Mouse (Mus musculus): ENCODE measurements at regions not wholly inside any gene's neighbourhood (a gene's known extent, or its start where the extent isn't known, plus 50 kb on each side); places are given as distances from the start of the nearest gene placed in this dataset.

DNA sequence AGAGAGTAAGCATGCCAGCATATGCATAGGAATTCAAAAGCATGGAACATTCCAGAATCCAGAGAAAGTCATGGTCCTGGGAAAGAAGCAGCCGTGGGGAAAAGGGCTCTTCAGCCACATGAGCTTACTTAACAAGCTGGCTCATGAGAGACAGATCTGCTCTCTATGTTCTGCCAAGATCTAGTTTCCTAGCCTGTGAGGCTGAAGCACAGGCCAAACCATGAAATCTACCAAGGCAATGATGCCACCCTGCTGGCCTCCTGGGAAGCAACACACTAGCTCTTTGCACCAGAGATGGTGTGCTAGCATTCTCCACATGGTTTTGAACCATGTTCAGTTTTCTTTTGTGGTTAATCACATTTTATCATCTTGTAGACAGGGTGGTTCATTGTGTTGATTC, 75.5 kb upstream of the N6amt1 start:
- WGBS (ENCODE audit: insufficient replicate concordance): 71% methylated on average over 1 of the region's 1 CpGs
- DNase-seq (ENCODE audit: low read depth in 3 of 3, low spot score in 3 of 3) (no peak), ATAC-seq (ENCODE audit: insufficient read depth) (no peak)
- Histone ChIP-seq H3K4me3 (ENCODE audit: insufficient read depth in 1 of 2, low read depth in 2 of 2, low read length in 2 of 2) (no peak overlapping the region), H3K9ac (replicated peaks) (no peak overlapping the region), H3K36me3 (replicated peaks; ENCODE audit: control insufficient read depth, insufficient read depth, low read depth) (no peaks in the 10 kb centered on the region), H3K9me3 (ENCODE audit: control insufficient read depth, low read length) (no peaks in the 10 kb centered on the region), H3K4me2 (ENCODE audit: low read depth) (no peak overlapping the region), H3K27me3 (ENCODE audit: control insufficient read depth, insufficient read depth, low read length) (no peaks in the 10 kb centered on the region), H3K27ac (no peak overlapping the region), H3K4me1 (replicated peaks; ENCODE audit: control insufficient read depth in 2 of 2, insufficient read depth in 2 of 2, low read length in 1 of 2) (no peaks in the 10 kb centered on the region)
- TF ChIP-seq EP300 (IDR thresholded peaks at IDR 0.05; ENCODE audit: low read depth) (no peak), CTCF (IDR thresholded peaks at IDR 0.05; ENCODE audit: low read depth) (no peak)

DNA sequence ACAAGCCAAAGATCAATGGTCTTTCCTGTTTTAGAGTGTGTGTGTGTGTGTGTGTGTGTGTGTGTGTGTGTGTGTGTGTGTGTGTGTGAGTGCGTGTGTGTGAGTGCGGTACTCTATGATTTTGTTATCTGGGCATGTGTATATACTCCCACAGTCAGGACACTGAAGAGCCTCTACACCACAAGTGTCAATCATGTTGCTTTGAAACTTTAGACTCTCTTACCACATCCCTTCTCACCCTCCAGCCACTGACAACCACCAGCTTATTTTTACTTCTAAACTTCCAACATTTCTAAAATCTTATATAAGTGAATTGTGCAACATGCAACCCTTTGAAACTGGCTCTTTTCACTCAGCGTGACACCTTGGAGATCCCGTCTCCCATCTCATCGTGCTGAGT, 81.6 kb upstream of the N6amt1 start:
- no peak overlapping the region for H3K4me3 ChIP-seq (ENCODE audit: insufficient read depth in 1 of 2, low read depth in 2 of 2, low read length in 2 of 2)
- H3K9ac ChIP-seq (replicated peaks): no peak overlapping the region
- WGBS (ENCODE audit: insufficient replicate concordance): 50% methylated on average over 5 of the region's 5 CpGs
- DNase-seq (ENCODE audit: low read depth in 3 of 3, low spot score in 3 of 3) (no peak), ATAC-seq (ENCODE audit: insufficient read depth) (no peak)
- TF ChIP-seq CTCF (IDR thresholded peaks at IDR 0.05; ENCODE audit: low read depth): no peak
- no peak for TF ChIP-seq EP300 (IDR thresholded peaks at IDR 0.05; ENCODE audit: low read depth)
- H3K27ac ChIP-seq: no peak overlapping the region
- no peaks in the 10 kb centered on the region for H3K36me3 ChIP-seq (replicated peaks; ENCODE audit: control insufficient read depth, insufficient read depth, low read depth)
- H3K4me1 ChIP-seq (replicated peaks; ENCODE audit: control insufficient read depth in 2 of 2, insufficient read depth in 2 of 2, low read length in 1 of 2): no peaks in the 10 kb centered on the region
- no peak overlapping the region for H3K4me2 ChIP-seq (ENCODE audit: low read depth)
- no peaks in the 10 kb centered on the region for H3K9me3 ChIP-seq (ENCODE audit: control insufficient read depth, low read length)
- no peaks in the 10 kb centered on the region for H3K27me3 ChIP-seq (ENCODE audit: control insufficient read depth, insufficient read depth, low read length)

GRCm38 (mm10) chr16:87267954-87268804, 85.8 kb upstream of the N6amt1 start:
- no peaks in the 10 kb centered on the region for H3K4me1 ChIP-seq (replicated peaks; ENCODE audit: control insufficient read depth in 2 of 2, insufficient read depth in 2 of 2, low read length in 1 of 2)
- WGBS (ENCODE audit: insufficient replicate concordance): 55% methylated on average over 9 of the region's 9 CpGs
- no peaks in the 10 kb centered on the region for H3K9me3 ChIP-seq (ENCODE audit: control insufficient read depth, low read length)
- TF ChIP-seq CTCF (IDR thresholded peaks at IDR 0.05; ENCODE audit: low read depth): no peak
- no peak overlapping the region for H3K9ac ChIP-seq (replicated peaks)
- H3K27ac ChIP-seq: no peak overlapping the region
- H3K4me3 ChIP-seq (ENCODE audit: insufficient read depth in 1 of 2, low read depth in 2 of 2, low read length in 2 of 2): no peak overlapping the region
- H3K27me3 ChIP-seq (ENCODE audit: control insufficient read depth, insufficient read depth, low read length): no peaks in the 10 kb centered on the region
- no peak overlapping the region for H3K4me2 ChIP-seq (ENCODE audit: low read depth)
- H3K36me3 ChIP-seq (replicated peaks; ENCODE audit: control insufficient read depth, insufficient read depth, low read depth): no peaks in the 10 kb centered on the region
- DNase-seq (ENCODE audit: low read depth in 3 of 3, low spot score in 3 of 3) (no peak), ATAC-seq (ENCODE audit: insufficient read depth) (no peak)

DNA sequence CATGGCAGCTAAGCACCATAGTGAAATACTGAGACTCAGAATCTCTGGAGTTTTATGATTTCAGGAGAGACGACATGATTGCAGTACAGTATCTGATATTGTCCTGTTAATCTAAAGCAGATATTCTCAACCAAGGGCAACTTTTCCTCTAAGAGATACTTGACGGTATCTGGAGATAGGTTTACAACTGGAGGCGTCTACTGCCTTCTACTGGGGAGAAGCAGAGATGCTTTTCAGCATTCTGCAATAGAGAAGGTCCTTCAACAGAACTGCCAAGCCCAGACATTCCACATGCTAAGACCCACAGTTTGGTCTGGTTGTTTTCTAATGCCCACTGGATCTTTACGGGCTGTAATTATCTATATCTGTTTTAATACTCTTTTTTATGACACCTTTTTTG, 86.5 kb upstream of the N6amt1 start:
- no peak overlapping the region for H3K4me2 ChIP-seq (ENCODE audit: low read depth)
- no peak for TF ChIP-seq CTCF (IDR thresholded peaks at IDR 0.05; ENCODE audit: low read depth)
- no peak for TF ChIP-seq EP300 (IDR thresholded peaks at IDR 0.05; ENCODE audit: low read depth)
- no peaks in the 10 kb centered on the region for H3K9me3 ChIP-seq (ENCODE audit: control insufficient read depth, low read length)
- ATAC-seq (ENCODE audit: insufficient read depth): no peak
- no peaks in the 10 kb centered on the region for H3K27me3 ChIP-seq (ENCODE audit: control insufficient read depth, insufficient read depth, low read length)
- no peaks in the 10 kb centered on the region for H3K36me3 ChIP-seq (replicated peaks; ENCODE audit: control insufficient read depth, insufficient read depth, low read depth)
- WGBS (ENCODE audit: insufficient replicate concordance): 53% methylated on average over 4 of the region's 4 CpGs
- H3K9ac ChIP-seq (replicated peaks): no peak overlapping the region
- H3K4me1 ChIP-seq (replicated peaks; ENCODE audit: control insufficient read depth in 2 of 2, insufficient read depth in 2 of 2, low read length in 1 of 2): no peaks in the 10 kb centered on the region
- no peak for DNase-seq (ENCODE audit: low read depth in 3 of 3, low spot score in 3 of 3)
- no peak overlapping the region for H3K4me3 ChIP-seq (ENCODE audit: insufficient read depth in 1 of 2, low read depth in 2 of 2, low read length in 2 of 2)
- no peak overlapping the region for H3K27ac ChIP-seq

- H3K27ac ChIP-seq: no peak overlapping the region
- H3K27me3 ChIP-seq (ENCODE audit: control insufficient read depth, insufficient read depth, low read length): no peaks in the 10 kb centered on the region
- H3K36me3 ChIP-seq (replicated peaks; ENCODE audit: control insufficient read depth, insufficient read depth, low read depth): no peaks in the 10 kb centered on the region
- H3K4me1 ChIP-seq (replicated peaks; ENCODE audit: control insufficient read depth in 2 of 2, insufficient read depth in 2 of 2, low read length in 1 of 2): no peaks in the 10 kb centered on the region
- H3K9me3 ChIP-seq (ENCODE audit: control insufficient read depth, low read length): no peaks in the 10 kb centered on the region
- TF ChIP-seq EP300 (IDR thresholded peaks at IDR 0.05; ENCODE audit: low read depth) (no peak), CTCF (IDR thresholded peaks at IDR 0.05; ENCODE audit: low read depth) (no peak)
- no peak overlapping the region for H3K9ac ChIP-seq (replicated peaks)
- 47% methylated on average over 4 of the region's 4 CpGs for WGBS (ENCODE audit: insufficient replicate concordance)
- H3K4me3 ChIP-seq (ENCODE audit: insufficient read depth in 1 of 2, low read depth in 2 of 2, low read length in 2 of 2): no peak overlapping the region
- no peak for DNase-seq (ENCODE audit: low read depth in 3 of 3, low spot score in 3 of 3)
- no peak overlapping the region for H3K4me2 ChIP-seq (ENCODE audit: low read depth)
- ATAC-seq (ENCODE audit: insufficient read depth): no peak
These were observed 90.4 kb upstream of the N6amt1 start for GRCm38 (mm10) chr16:87263571-87263970.

Data from liver, embryonic 14.5 days (tissue).